Mouse (Mus musculus) heart, postnatal 14 days (tissue): ENCODE data around the gene Fyco1. TPM values are rescaled to one million over a fixed set of nuclear protein-coding genes. Genes with fewer than 3 reads are reported as not detected.
A peak's percentile ranks its signal among the peaks of the same experiment; 100 is the strongest.

Experiments
- DNase-seq, 2 experiments: peaks; one replicate each; pipeline ENCODE4 v3.0.0; 2021 to 2022
- intact Hi-C: fragments of 180-260 bp; cut with DNase I; formaldehyde crosslinking; loops from one replicate; pipeline ENCODE4 v1.15.1; 2025
- long read RNA-seq, 2 experiments: library from polyadenylated mRNA; stranded (forward); transcript quantifications; one replicate each; pipeline ENCODE4 v2.0.0; 2021
- total RNA-seq, 2 experiments: library from RNA; stranded (reverse); gene quantifications; 2 replicates each; pipeline ENCODE4 v1.2.3; 2021

Fyco1 gene
- 100 to 1,000 TPM; 250 to 267 TPM for total RNA-seq
- long read RNA-seq, experiment 1, full-length matches to known transcripts, result 8 of 45 reads
- long read RNA-seq, experiment 1, partial matches to known transcripts, result 10 of 45 reads
- long read RNA-seq, experiment 1, other reads (novel, unspliced or antisense), result 27 of 45 reads
- long read RNA-seq, experiment 2, full-length matches to known transcripts, result 12 of 36 reads
- long read RNA-seq, experiment 2, partial matches to known transcripts, result 19 of 36 reads
- long read RNA-seq, experiment 2, other reads (novel, unspliced or antisense), result 5 of 36 reads

GRCm38 (mm10) chr9:123851713-123852448 is at the start of gene Fyco1:
Gene Fyco1, minus strand, starts transcription at chr9:123851899.
- intact Hi-C loops, result no loop called here
- peak; percentile 91 to 92 for DNase-seq

- intact Hi-C loops, result no loop called here
These were observed 20.4 kb upstream of the Fyco1 start for GRCm38 (mm10) chr9:123872049-123872448.

DNA sequence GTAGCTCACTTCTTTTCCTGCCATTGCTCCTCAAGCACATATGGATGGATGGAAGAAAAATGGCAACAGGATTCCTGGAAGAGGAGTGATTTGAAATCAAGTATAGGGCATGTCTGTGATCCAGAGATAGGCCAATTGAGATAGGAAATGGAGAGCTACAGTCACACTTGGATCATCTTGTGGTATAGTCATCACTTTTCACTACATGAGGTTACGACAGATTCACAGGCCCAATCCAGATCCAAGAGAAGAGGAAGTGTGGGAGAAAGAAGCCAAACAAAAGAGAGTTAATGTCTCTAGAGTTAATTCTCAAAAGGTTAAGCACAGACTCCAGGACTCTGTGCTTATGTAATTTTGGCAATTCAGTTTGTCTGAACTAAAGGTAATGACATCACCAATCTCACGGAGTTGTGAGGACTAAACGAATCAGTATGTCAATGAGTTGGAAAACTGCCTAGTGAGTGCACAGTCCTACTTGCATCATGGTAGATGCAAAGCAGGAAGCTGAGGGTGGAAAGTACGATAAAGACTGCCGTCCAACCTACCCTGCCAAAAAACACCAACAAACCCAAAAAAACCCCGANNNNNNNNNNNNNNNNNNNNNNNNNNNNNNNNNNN is 17.6 kb upstream of the Fyco1 start:
- intact Hi-C loops, result no loop called here
- no peak for DNase-seq

More at GRCm38 (mm10) chr9:123872049-123872448, 20.4 kb upstream of the Fyco1 start:
- no peak for DNase-seq

GRCm38 (mm10) chr9:123863641-123864040 is 11.9 kb upstream of the Fyco1 start:
- no peak for DNase-seq
- intact Hi-C loops, result no loop called here

- intact Hi-C loops, result no loop called here
- DNase-seq, result no peak
These were observed 11.4 kb upstream of the Fyco1 start for GRCm38 (mm10) chr9:123862895-123863616.

- DNase-seq, result no peak
- intact Hi-C loops, result no loop called here
These were observed 10.2 kb upstream of the Fyco1 start, which contains the start of gene Xcr1 for GRCm38 (mm10) chr9:123861929-123862328. Gene Xcr1, minus strand, starts transcription at chr9:123862029.

DNA sequence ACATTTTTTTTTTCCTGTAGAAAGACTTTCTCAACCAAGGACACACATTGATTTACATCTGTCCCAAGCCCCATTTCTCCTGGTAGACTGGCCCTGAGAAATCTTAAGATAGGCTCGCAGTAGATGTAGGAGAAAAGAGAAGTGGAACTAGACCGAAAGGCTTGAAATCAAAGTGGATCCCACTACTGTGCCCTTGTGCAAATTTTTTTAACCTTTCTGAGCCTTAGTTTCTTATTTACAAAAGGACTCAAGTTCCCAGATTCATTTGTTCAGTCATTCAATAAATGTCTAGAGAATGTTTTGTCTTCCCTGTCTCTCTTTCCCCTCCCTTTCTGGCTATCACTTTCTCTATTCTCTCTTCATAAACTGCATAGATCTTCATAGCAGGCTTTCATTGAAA is 5.1 kb upstream of the Fyco1 start:
- DNase-seq, result no peak
- intact Hi-C loops, result no loop called here

DNA sequence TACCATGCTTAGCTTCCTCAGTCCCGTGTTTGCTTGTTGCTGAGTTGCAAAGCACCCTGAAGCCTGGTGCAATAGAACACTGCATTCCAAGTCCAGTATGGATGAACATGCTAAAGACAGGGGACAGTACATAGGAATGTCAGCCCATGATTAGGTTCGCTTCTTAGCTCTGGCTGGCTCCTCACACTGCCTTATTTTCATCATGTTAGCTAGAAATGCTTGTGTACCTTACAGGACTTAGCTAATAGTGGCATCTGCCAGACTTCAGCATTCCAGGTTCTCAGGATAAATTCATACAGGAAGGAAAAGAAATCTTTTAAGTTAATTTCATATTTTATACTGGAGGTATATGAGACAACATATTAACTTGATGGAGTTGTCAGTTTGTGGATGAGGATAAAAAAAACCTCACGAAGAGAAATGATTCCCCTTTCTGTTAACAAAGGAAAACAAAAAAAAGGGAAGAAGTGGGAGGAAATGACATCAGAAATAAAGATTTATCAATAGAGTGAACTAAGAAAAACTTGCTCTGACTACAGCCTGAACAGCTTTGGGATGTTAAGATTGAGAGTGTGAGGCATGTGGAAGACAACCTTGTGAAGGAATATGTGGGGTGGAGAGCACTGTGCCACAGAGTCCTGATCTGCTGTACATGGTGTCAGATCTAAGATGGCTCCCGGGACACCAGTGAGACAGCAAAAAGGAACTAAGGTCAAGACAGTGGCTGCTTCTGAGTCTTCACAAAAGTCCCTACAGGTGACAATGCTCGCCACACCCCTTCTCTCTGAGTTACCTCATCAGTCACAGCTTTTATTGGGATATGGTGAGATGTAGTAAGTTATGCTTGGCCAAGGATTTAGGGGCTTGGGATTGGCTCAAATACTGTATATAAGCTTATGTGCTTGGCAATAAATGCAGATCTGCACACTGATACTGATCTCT is 1.0 kb upstream of the Fyco1 start:
- intact Hi-C loops, result no loop called here
- DNase-seq, result no peak

DNA sequence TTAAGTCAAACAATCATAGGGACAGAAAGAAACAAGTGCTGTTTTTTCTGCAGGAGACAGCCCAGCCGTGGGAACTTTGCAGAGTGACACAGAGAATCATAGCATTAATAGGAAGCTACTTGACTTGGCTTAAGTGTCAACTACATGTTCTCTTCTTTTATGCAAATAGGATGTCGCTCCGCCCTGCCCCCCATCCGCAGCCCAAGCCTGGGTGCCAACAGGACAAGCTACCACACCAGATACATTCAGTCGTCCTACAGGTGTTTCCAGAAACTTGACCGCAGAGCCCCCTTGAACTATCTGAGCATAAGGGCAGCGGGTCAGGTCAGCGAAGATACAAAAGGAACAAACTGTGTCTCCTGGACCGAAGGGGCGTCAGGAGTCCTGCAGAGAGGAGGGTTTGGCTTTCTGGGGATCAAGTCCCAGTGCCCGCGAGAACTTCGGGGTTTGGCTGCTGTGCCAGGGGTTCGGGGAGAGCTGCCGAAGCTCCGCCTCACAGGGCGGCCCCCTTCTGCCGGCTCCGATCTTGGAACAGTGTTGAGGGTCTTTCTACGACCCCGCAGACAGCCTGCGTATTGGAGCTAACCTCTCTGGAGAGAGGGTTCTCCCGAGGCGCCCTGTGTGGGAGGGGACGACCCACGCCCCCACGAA is 512 bp downstream of the Fyco1 start:
- peak; percentile 61 to 71 for DNase-seq
- intact Hi-C loops, result no loop called here

GRCm38 (mm10) chr9:123850705-123851061 is 1.0 kb downstream of the Fyco1 start:
- DNase-seq, result peak; percentile 39 to 55
- intact Hi-C loops, result no loop called here

GRCm38 (mm10) chr9:123849976-123850695 is 1.6 kb downstream of the Fyco1 start:
- peak; percentile 18 to 26 for DNase-seq
- intact Hi-C loops, result loop anchor here (5.0 kb wide), 1 partner anchor 133 kb away; the partner anchor contains the start of gene Lztfl1

DNA sequence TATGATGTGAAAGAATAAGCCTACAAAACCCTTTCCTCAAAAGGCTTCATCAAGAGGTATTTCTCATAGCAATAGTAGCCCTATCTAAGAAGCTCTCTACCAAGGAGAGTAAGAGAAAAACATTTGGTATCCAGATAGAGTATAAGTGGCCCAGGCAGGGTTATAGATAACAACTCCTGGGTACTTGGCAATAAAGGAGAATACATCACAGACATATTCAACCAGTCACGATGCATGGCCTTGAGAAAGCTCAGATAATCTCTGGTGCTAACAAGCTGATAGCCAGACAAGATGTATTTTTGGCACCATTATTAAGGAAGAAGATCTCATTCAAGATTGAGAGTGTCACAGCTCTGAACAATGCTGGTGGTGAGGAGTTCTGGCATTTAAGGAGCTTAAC is 5.2 kb downstream of the Fyco1 start:
- intact Hi-C loops, result loop anchor here (5.0 kb wide), 1 partner anchor 129 kb away; the partner anchor contains the start of gene Lztfl1
- no peak for DNase-seq

DNA sequence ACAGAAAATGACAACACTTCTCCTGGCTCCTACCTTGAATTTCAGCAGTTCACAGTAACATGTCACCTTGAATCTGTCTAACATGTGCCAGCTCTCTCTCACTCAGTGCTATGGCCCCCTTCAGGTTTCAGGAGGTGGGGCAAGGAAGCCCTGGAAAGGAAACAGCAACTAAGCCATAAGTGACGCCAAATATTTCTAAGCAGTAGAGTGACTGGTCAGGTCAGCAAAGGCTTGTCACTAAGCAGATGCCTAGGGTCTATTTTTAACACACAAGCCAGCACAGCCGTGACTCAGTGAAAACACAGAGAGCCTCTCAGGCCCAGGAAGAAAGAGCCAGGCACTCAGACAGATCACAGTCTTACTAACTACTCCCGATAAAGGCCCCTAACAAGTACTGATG is 6.6 kb downstream of the Fyco1 start:
- peak; percentile 29 to 47 for DNase-seq
- intact Hi-C loops, result loop anchor here (5.0 kb wide), 1 partner anchor 128 kb away; the partner anchor contains the start of gene Lztfl1

DNA sequence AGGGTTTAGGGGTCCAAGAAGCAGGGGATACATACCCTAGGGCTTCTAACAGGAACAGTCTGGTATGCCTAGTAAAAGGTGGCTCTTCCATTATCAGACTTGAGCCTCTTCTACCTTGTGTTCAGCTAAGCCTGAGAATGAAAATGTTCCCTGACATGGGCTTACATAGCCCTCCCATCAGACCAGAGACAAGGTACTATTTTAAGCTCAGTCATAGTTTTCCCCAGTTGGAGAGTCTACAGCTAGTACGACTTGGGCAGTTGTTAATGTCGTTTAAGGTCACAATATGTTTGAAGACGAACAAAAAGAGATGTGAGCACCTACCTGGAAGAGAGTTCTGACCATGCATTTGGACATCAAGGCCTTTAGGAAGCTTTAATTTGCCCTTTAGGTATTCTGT is 7.2 kb downstream of the Fyco1 start:
- intact Hi-C loops, result no loop called here
- no peak for DNase-seq

DNA sequence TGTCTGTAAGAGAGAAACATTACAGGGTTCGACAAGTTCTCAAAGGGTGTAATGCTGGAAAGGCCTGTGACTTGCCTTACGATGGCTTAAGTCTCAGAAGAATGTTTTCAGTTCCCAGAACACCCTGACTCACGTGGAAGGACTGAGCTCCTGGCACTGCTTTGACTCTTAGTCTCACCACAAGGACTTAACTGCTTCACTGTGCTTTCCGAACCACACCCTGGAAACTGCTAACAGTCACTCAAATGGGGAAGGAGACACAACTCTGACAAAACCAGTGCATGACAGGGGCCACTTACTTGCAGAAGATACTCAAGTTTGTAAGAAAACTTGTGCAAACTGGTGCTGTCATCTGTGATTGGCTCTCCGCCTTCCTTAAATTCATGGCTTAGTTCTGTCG is 11.5 kb downstream of the Fyco1 start:
- intact Hi-C loops, result no loop called here

DNA sequence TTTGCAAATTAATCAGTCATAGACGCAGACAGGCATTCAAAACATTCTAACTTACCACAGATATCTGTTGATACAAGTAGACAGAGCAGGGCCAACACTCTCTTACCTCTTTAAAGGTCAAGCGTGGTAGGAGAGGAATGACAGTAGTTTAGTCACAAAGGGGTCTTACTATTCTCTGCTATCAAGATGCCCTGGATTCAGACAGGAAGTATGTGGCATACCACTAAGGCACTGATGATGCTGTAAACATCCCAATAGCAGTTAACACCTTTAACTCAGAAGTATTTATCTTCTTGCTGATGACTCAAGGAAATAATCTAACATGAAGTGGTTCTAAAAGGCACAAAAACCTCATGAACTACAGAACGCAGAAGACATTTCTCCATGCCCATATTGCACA is 15.8 kb downstream of the Fyco1 start:
- intact Hi-C loops, result no loop called here
- DNase-seq, result no peak

More for the DNA sequence above, 11.5 kb downstream of the Fyco1 start:
- DNase-seq, result no peak

DNA sequence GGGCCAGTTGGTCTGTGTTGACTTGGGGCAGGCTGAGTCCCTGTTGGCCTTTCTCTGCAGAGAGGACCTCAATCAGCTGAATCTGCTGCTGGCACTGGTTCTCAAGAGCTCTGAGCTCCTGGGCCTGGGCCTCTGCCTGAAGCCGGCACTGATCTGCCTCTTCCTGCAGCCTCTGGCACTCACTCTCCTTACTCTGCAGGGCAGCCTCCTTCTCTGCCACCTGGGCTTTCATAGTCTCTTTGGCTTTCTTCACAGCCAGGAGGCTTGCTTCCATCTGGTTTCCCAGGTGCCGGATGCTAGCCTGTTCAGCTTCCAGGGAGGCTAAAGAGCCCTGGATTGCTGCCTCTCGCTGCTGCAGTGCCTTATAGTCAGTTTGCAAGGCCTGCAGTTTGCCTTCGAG is 22.8 kb downstream of the Fyco1 start:
- intact Hi-C loops, result no loop called here
- no peak for DNase-seq

DNA sequence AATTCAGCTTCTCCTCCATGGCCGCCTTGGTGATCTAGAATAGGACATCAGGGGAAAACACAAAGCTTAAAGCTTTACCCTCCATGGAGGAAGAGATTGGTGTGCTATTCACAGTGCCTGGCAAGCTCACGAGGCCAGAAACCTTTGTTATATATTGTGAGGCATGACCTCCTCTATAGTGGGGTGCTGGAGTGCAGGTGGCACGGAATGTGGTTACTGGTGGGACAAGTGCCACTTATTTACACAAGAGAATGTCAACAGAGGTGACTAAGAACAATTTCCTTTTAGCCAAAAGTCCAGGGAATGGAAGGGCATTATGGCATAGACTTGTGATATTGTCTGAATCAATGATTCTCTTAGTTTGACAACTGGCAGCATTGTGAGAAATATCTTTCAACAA is 25.1 kb downstream of the Fyco1 start:
- DNase-seq, result no peak
- intact Hi-C loops, result no loop called here
